In genomic region chr5:4348334-4348733, GRCm38 (mm10) we compare ENCODE assay signal across 15 mouse cellular contexts.
"Had no signal": no experiment of that assay in that cellular context is flagged by ENCODE, and none has a peak within 500 bp of the region (broad histone marks: within the 10 kb centered on the region; RNA-seq: fewer than 3 reads in every experiment).

No protein-coding gene starts in this region.

- ATAC-seq: hindbrain, postnatal 0 days; intestine, embryonic 16.5 days had no signal

- DNase-seq: gastrocnemius, adult 2 months; gastrocnemius, postnatal 10 days; gastrocnemius, postnatal 25 days; heart, adult 18-20 months; heart, postnatal 10 days; heart, postnatal 36 days; kidney, adult 11 months; kidney, adult 2 months; kidney, postnatal 10 days; kidney, postnatal 25 days; kidney, postnatal 4 days; liver; liver, embryonic 13.5 days had no signal
